In the genomic region with DNA sequence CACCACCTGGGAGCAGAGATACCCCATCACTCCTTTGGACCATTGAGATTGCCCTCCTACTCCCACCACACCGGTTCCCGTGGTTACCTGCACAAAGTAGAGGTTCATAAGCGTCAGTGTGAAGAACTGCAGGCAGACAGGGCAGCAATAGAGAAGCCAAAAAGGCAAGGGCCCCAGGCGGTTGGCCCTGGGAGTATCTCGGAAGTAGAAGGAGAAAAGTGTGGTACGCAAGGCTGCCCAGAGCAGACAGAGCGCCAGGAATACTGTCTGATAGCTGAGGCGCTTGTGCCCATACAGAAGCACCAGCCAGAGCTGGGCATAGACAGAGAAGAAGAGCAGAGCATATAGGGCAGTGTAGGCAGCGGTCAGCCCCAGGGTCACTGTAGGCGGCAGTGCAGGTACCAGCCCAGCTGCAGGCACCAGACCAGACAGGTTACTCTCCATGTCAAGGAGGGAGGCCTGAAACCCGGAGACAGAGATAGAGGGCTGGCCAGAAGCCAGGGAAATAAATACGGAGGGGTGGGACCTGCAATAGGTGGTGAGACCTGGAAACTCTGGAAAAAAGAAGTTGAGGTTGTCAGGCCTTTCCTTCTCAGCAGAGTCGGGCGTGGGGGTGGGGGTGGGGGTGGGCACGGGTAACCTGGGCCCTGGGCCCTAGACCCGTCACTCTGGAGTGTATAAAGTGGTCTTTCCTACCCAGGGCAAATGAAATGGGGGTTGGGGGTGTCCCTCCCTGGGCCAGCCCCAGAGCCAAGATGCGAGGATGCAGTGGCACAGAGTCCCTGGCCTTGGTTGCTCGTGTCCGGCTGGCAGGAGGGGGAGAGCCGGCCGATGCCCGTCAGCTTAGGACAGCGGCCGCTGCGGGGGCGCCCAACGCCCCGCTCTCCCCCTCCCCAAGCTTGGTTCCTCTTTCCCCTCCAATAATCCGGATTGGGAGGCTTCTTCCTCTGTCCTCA, we compare ENCODE assay signal across 8 mouse cellular contexts. TPM values are rescaled to one million over a fixed set of nuclear protein-coding genes. Genes with fewer than 3 reads are reported as not detected.
DNase-seq lines count a peak whose midpoint lies in the region; ATAC-seq lines count a peak whose summit lies in the region.

No protein-coding gene starts in this region.

- peaks cover 56% of the 10 kb centered on the region for H3K4me1 ChIP-seq in megakaryocyte, embryonic 14.5 days
- peaks cover 32% of the 10 kb centered on the region for H3K4me1 ChIP-seq in hindbrain, embryonic 14.5 days (replicated peaks; ENCODE audit: control insufficient read depth, insufficient read depth, low read length)
- peaks cover 50% of the 10 kb centered on the region for H3K4me1 ChIP-seq in midbrain, embryonic 13.5 days (replicated peaks)

- intact Hi-C loops in left cerebral cortex, postnatal 10 days (cut with DNase I): loop anchor here (5.0 kb wide), 1 partner anchor 37 kb away; a partner anchor contains a TSS

- H3K9ac ChIP-seq in hindbrain, embryonic 14.5 days: peak overlapping the region; percentile 83
- H3K9ac ChIP-seq in midbrain, embryonic 13.5 days (replicated peaks): peak overlapping the region; percentile 96

- H3K36me3 ChIP-seq in megakaryocyte, embryonic 14.5 days (replicated peaks; ENCODE audit: low read length): peaks cover 43% of the 10 kb centered on the region
- H3K36me3 ChIP-seq in hindbrain, embryonic 14.5 days (replicated peaks; ENCODE audit: control insufficient read depth, insufficient read depth): peaks cover 17% of the 10 kb centered on the region
- peaks cover 12% of the 10 kb centered on the region for H3K36me3 ChIP-seq in midbrain, embryonic 13.5 days

- H3K4me2 ChIP-seq in hindbrain, embryonic 14.5 days (replicated peaks): peak overlapping the region; percentile 100
- H3K4me2 ChIP-seq in midbrain, embryonic 13.5 days (replicated peaks): peak overlapping the region; percentile 99

- ATAC-seq in megakaryocyte, adult 5-6 weeks (ENCODE audit: poor library complexity, severe bottlenecking): no peak
- peak; percentile 10 for ATAC-seq in hindbrain, embryonic 14.5 days (ENCODE audit: low FRiP score)
- ATAC-seq in midbrain, embryonic 13.5 days: peak; percentile 60

- peak overlapping the region; percentile 90; the same call in 1 of the 2 replicates for H3K27ac ChIP-seq in hindbrain, embryonic 14.5 days
- H3K27ac ChIP-seq in midbrain, embryonic 13.5 days: peak overlapping the region; percentile 98

- H3K27me3 ChIP-seq in megakaryocyte, embryonic 14.5 days (replicated peaks): peaks cover 6% of the 10 kb centered on the region
- peaks cover 9% of the 10 kb centered on the region for H3K27me3 ChIP-seq in hindbrain, embryonic 14.5 days (ENCODE audit: control insufficient read depth, insufficient read depth, low read length)
- peaks cover 8% of the 10 kb centered on the region for H3K27me3 ChIP-seq in midbrain, embryonic 13.5 days

- H3K4me3 ChIP-seq in megakaryocyte, embryonic 14.5 days (replicated peaks): peak overlapping the region; percentile 98
- peak overlapping the region; percentile 58 for H3K4me3 ChIP-seq in hindbrain, embryonic 14.5 days (replicated peaks; ENCODE audit: low read length)
- H3K4me3 ChIP-seq in midbrain, embryonic 13.5 days (replicated peaks): peak overlapping the region; percentile 83

- H3K9me3 ChIP-seq in megakaryocyte, embryonic 14.5 days: no peaks in the 10 kb centered on the region
- no peaks in the 10 kb centered on the region for H3K9me3 ChIP-seq in hindbrain, embryonic 14.5 days (ENCODE audit: control insufficient read depth, low read length)
- H3K9me3 ChIP-seq in midbrain, embryonic 13.5 days: no peaks in the 10 kb centered on the region

- peak; percentile 31 to 50 for DNase-seq in cerebellum, postnatal 14 days
- no peak for DNase-seq in hindbrain, embryonic 14.5 days (ENCODE audit: low spot score)
- DNase-seq in frontal cortex, postnatal 25 days (ENCODE audit: low spot score in 2 of 2): no peak
- no peak for DNase-seq in left cerebral cortex, postnatal 10 days (ENCODE audit: extremely low spot score in 1 of 2, low spot score in 2 of 2)
- DNase-seq in thymus, postnatal 0 days (ENCODE audit: low spot score): no peak

- 24% methylated on average over 23 of the region's 29 CpGs for WGBS in hindbrain, embryonic 14.5 days
- 22% methylated on average over 29 of the region's 29 CpGs for WGBS in midbrain, embryonic 13.5 days

RNA-seq across cellular contexts. Expression of a gene that starts 1.0 kb away (rescaled TPM):
- polyA plus RNA-seq in megakaryocyte, embryonic 14.5 days (2012; ENCODE audit: insufficient read depth, low replicate concordance): 108 and 197 TPM in 2 replicates
- total RNA-seq in megakaryocyte, adult 5-6 weeks (2015): 16.4 and 20.3 TPM in 2 replicates
- 45.2 and 67.1 TPM in 2 replicates for total RNA-seq in megakaryocyte, adult 5-6 weeks (2017)
- polyA plus RNA-seq in hindbrain, embryonic 14.5 days (2014; fragmentation: Nextera tagmentation; extraction: Ambion mirVana): 81.8 and 84.5 TPM in 2 replicates
- 75.5 and 84.3 TPM in 2 replicates for polyA plus RNA-seq in midbrain, embryonic 13.5 days (2015; fragmentation: Nextera tagmentation; extraction: Ambion mirVana)
- total RNA-seq in left cerebral cortex, postnatal 10 days (2021): 10 to 100 TPM; 40.4 to 42.8 TPM
- polyA plus RNA-seq in thymus, postnatal 0 days (2015; fragmentation: Nextera tagmentation; extraction: Ambion mirVana): 66.7 and 69.9 TPM in 2 replicates

RNA-seq across cellular contexts. Expression of a gene that starts 1.6 kb away (rescaled TPM):
- polyA plus RNA-seq in megakaryocyte, embryonic 14.5 days (2012; ENCODE audit: insufficient read depth, low replicate concordance): 112 and 118 TPM in 2 replicates
- 10.2 and 18.8 TPM in 2 replicates for total RNA-seq in megakaryocyte, adult 5-6 weeks (2015)
- total RNA-seq in megakaryocyte, adult 5-6 weeks (2017): 18.4 and 20.2 TPM in 2 replicates
- polyA plus RNA-seq in hindbrain, embryonic 14.5 days (2014; fragmentation: Nextera tagmentation; extraction: Ambion mirVana): 60.2 and 68.8 TPM in 2 replicates
- polyA plus RNA-seq in midbrain, embryonic 13.5 days (2015; fragmentation: Nextera tagmentation; extraction: Ambion mirVana): 46.1 and 50.3 TPM in 2 replicates
- 10 to 100 TPM; 78.7 to 79.5 TPM for total RNA-seq in left cerebral cortex, postnatal 10 days (2021)
- 12.3 and 19.5 TPM in 2 replicates for polyA plus RNA-seq in thymus, postnatal 0 days (2015; fragmentation: Nextera tagmentation; extraction: Ambion mirVana)

RNA-seq across cellular contexts. Expression of a gene that starts 6.4 kb away (rescaled TPM):
- polyA plus RNA-seq in megakaryocyte, embryonic 14.5 days (2012; ENCODE audit: insufficient read depth, low replicate concordance): 0.08 TPM in 1 of 2 replicates, not detected in the other
- not detected in 2 replicates for total RNA-seq in megakaryocyte, adult 5-6 weeks (2015)
- 0.11 TPM in 1 of 2 replicates, not detected in the other for total RNA-seq in megakaryocyte, adult 5-6 weeks (2017)
- polyA plus RNA-seq in hindbrain, embryonic 14.5 days (2014; fragmentation: Nextera tagmentation; extraction: Ambion mirVana): 8.5 and 10.9 TPM in 2 replicates
- 0.28 and 0.79 TPM in 2 replicates for polyA plus RNA-seq in midbrain, embryonic 13.5 days (2015; fragmentation: Nextera tagmentation; extraction: Ambion mirVana)
- total RNA-seq in left cerebral cortex, postnatal 10 days (2021): 10 to 100 TPM; 36.6 to 38.1 TPM
- 3.6 and 5.0 TPM in 2 replicates for polyA plus RNA-seq in thymus, postnatal 0 days (2015; fragmentation: Nextera tagmentation; extraction: Ambion mirVana)

RNA-seq across cellular contexts. Expression of a gene that starts 15.5 kb away (rescaled TPM):
- 0.83 TPM in 1 of 2 replicates, not detected in the other for polyA plus RNA-seq in megakaryocyte, embryonic 14.5 days (2012; ENCODE audit: insufficient read depth, low replicate concordance)
- not detected in 2 replicates for total RNA-seq in megakaryocyte, adult 5-6 weeks (2015)
- total RNA-seq in megakaryocyte, adult 5-6 weeks (2017): not detected in 2 replicates
- polyA plus RNA-seq in hindbrain, embryonic 14.5 days (2014; fragmentation: Nextera tagmentation; extraction: Ambion mirVana): 1.7 and 2.3 TPM in 2 replicates
- polyA plus RNA-seq in midbrain, embryonic 13.5 days (2015; fragmentation: Nextera tagmentation; extraction: Ambion mirVana): 0.55 TPM in 1 of 2 replicates, not detected in the other
- 10 to 100 TPM; 14.0 to 20.6 TPM for total RNA-seq in left cerebral cortex, postnatal 10 days (2021)
- polyA plus RNA-seq in thymus, postnatal 0 days (2015; fragmentation: Nextera tagmentation; extraction: Ambion mirVana): 7.4 and 8.0 TPM in 2 replicates

RNA-seq across cellular contexts. Expression of a gene that starts 19.1 kb away (rescaled TPM):
- polyA plus RNA-seq in megakaryocyte, embryonic 14.5 days (2012; ENCODE audit: insufficient read depth, low replicate concordance): 56.1 and 76.3 TPM in 2 replicates
- total RNA-seq in megakaryocyte, adult 5-6 weeks (2015): 11.9 and 12.4 TPM in 2 replicates
- 24.6 and 28.9 TPM in 2 replicates for total RNA-seq in megakaryocyte, adult 5-6 weeks (2017)
- 6.2 and 7.3 TPM in 2 replicates for polyA plus RNA-seq in hindbrain, embryonic 14.5 days (2014; fragmentation: Nextera tagmentation; extraction: Ambion mirVana)
- polyA plus RNA-seq in midbrain, embryonic 13.5 days (2015; fragmentation: Nextera tagmentation; extraction: Ambion mirVana): 14.5 and 18.3 TPM in 2 replicates
- 10 to 100 TPM; 41.4 to 43.5 TPM for total RNA-seq in left cerebral cortex, postnatal 10 days (2021)
- 11.4 and 13.7 TPM in 2 replicates for polyA plus RNA-seq in thymus, postnatal 0 days (2015; fragmentation: Nextera tagmentation; extraction: Ambion mirVana)

Comparison
In these comparisons a context has a peak if more than half of its experiments do, and no peak if none do; other contexts are left out.
1. DNase-seq: peak in cerebellum, postnatal 14 days (2 of 2); none in hindbrain, embryonic 14.5 days (single experiment), frontal cortex, postnatal 25 days (0 of 2), left cerebral cortex, postnatal 10 days (0 of 2) and thymus, postnatal 0 days (single experiment).
2. Peak in every context shown above with its lines, with median percentiles within 50 percentile points of each other: H3K4me3 ChIP-seq.